Mouse (Mus musculus): ENCODE measurements around the gene Prpf18. TPM values are rescaled to one million over a fixed set of nuclear protein-coding genes. Genes with fewer than 3 reads are reported as not detected.

The Prpf18 gene
- polyA plus RNA-seq (2011; ENCODE audit: insufficient read depth, insufficient read length, low replicate concordance, missing spikeins): 21.3 and 22.9 TPM in 2 replicates

- peak within 1 kb of the TSS; percentile 98 for H3K4me3 ChIP-seq (replicated peaks; ENCODE audit: control insufficient read depth, low read depth, low read length)
- peak within 1 kb of the TSS; percentile 70 for H3K27ac ChIP-seq (ENCODE audit: control insufficient read depth, insufficient read depth, low read depth, low read length, poor library complexity)
- peaks cover 2% of the 10 kb centered on the region; the same call in 1 of the 2 replicates for H3K4me1 ChIP-seq (ENCODE audit: control insufficient read depth, insufficient read depth, low read length)
- TF ChIP-seq CTCF (IDR thresholded peaks at IDR 0.05; ENCODE audit: control insufficient read depth, insufficient read depth, low read length) (peak; percentile 72), POLR2A (IDR thresholded peaks at IDR 0.05; ENCODE audit: borderline replicate concordance, control insufficient read depth, low read depth, low read length) (no peak; the same call in 1 of the 2 replicates)
- WGBS: 1% methylated on average over 40 of the region's 40 CpGs
Measured at GRCm38 (mm10) chr2:4651500-4652285, at the start of gene Prpf18. Prpf18 (minus strand) TSS chr2:4652113.

GRCm38 (mm10) chr2:4679886-4680285 is 28.0 kb upstream of the Prpf18 start:
- 83% methylated on average over 3 of the region's 3 CpGs for WGBS
- no peaks in the 10 kb centered on the region for H3K4me1 ChIP-seq (ENCODE audit: control insufficient read depth, insufficient read depth, low read length)
- TF ChIP-seq CTCF (IDR thresholded peaks at IDR 0.05; ENCODE audit: control insufficient read depth, insufficient read depth, low read length) (no peak), POLR2A (IDR thresholded peaks at IDR 0.05; ENCODE audit: borderline replicate concordance, control insufficient read depth, low read depth, low read length) (no peak)
- H3K27ac ChIP-seq (ENCODE audit: control insufficient read depth, insufficient read depth, low read depth, low read length, poor library complexity): no peak overlapping the region
- no peak overlapping the region for H3K4me3 ChIP-seq (replicated peaks; ENCODE audit: control insufficient read depth, low read depth, low read length)

GRCm38 (mm10) chr2:4671636-4672035 is 19.7 kb upstream of the Prpf18 start:
- Histone ChIP-seq H3K27ac (ENCODE audit: control insufficient read depth, insufficient read depth, low read depth, low read length, poor library complexity) (no peak overlapping the region), H3K4me3 (replicated peaks; ENCODE audit: control insufficient read depth, low read depth, low read length) (no peak overlapping the region), H3K4me1 (ENCODE audit: control insufficient read depth, insufficient read depth, low read length) (no peaks in the 10 kb centered on the region)
- TF ChIP-seq CTCF (IDR thresholded peaks at IDR 0.05; ENCODE audit: control insufficient read depth, insufficient read depth, low read length) (no peak), POLR2A (IDR thresholded peaks at IDR 0.05; ENCODE audit: borderline replicate concordance, control insufficient read depth, low read depth, low read length) (no peak)
- WGBS: 84% methylated on average over 8 of the region's 8 CpGs

GRCm38 (mm10) chr2:4669701-4670100 is 17.8 kb upstream of the Prpf18 start:
- WGBS: 82% methylated on average over 8 of the region's 8 CpGs
- TF ChIP-seq POLR2A (IDR thresholded peaks at IDR 0.05; ENCODE audit: borderline replicate concordance, control insufficient read depth, low read depth, low read length) (no peak), CTCF (IDR thresholded peaks at IDR 0.05; ENCODE audit: control insufficient read depth, insufficient read depth, low read length) (no peak)
- no peaks in the 10 kb centered on the region for H3K4me1 ChIP-seq (ENCODE audit: control insufficient read depth, insufficient read depth, low read length)
- no peak overlapping the region for H3K27ac ChIP-seq (ENCODE audit: control insufficient read depth, insufficient read depth, low read depth, low read length, poor library complexity)
- H3K4me3 ChIP-seq (replicated peaks; ENCODE audit: control insufficient read depth, low read depth, low read length): no peak overlapping the region

- H3K4me3 ChIP-seq (replicated peaks; ENCODE audit: control insufficient read depth, low read depth, low read length): no peak overlapping the region
- no peak overlapping the region for H3K27ac ChIP-seq (ENCODE audit: control insufficient read depth, insufficient read depth, low read depth, low read length, poor library complexity)
- 69% methylated on average over 2 of the region's 2 CpGs for WGBS
- no peak for TF ChIP-seq POLR2A (IDR thresholded peaks at IDR 0.05; ENCODE audit: borderline replicate concordance, control insufficient read depth, low read depth, low read length)
- TF ChIP-seq CTCF (IDR thresholded peaks at IDR 0.05; ENCODE audit: control insufficient read depth, insufficient read depth, low read length): no peak
- H3K4me1 ChIP-seq (ENCODE audit: control insufficient read depth, insufficient read depth, low read length): no peaks in the 10 kb centered on the region
Measured at GRCm38 (mm10) chr2:4668626-4669025, 16.7 kb upstream of the Prpf18 start.

GRCm38 (mm10) chr2:4660677-4661076 is 8.8 kb upstream of the Prpf18 start:
- H3K4me1 ChIP-seq (ENCODE audit: control insufficient read depth, insufficient read depth, low read length): no peaks in the 10 kb centered on the region
- TF ChIP-seq POLR2A (IDR thresholded peaks at IDR 0.05; ENCODE audit: borderline replicate concordance, control insufficient read depth, low read depth, low read length) (no peak), CTCF (IDR thresholded peaks at IDR 0.05; ENCODE audit: control insufficient read depth, insufficient read depth, low read length) (no peak)
- H3K27ac ChIP-seq (ENCODE audit: control insufficient read depth, insufficient read depth, low read depth, low read length, poor library complexity): no peak overlapping the region
- 80% methylated on average over 2 of the region's 2 CpGs for WGBS
- no peak overlapping the region for H3K4me3 ChIP-seq (replicated peaks; ENCODE audit: control insufficient read depth, low read depth, low read length)

- no peak overlapping the region for H3K4me3 ChIP-seq (replicated peaks; ENCODE audit: control insufficient read depth, low read depth, low read length)
- TF ChIP-seq CTCF (IDR thresholded peaks at IDR 0.05; ENCODE audit: control insufficient read depth, insufficient read depth, low read length) (no peak), POLR2A (IDR thresholded peaks at IDR 0.05; ENCODE audit: borderline replicate concordance, control insufficient read depth, low read depth, low read length) (no peak)
- 91% methylated on average over 2 of the region's 2 CpGs for WGBS
- H3K27ac ChIP-seq (ENCODE audit: control insufficient read depth, insufficient read depth, low read depth, low read length, poor library complexity): no peak overlapping the region
- H3K4me1 ChIP-seq (ENCODE audit: control insufficient read depth, insufficient read depth, low read length): peaks cover 2% of the 10 kb centered on the region; the same call in 1 of the 2 replicates
Measured at GRCm38 (mm10) chr2:4649646-4650045, 2.3 kb downstream of the Prpf18 start.

GRCm38 (mm10) chr2:4648094-4648493 is 3.8 kb downstream of the Prpf18 start:
- Histone ChIP-seq H3K4me3 (replicated peaks; ENCODE audit: control insufficient read depth, low read depth, low read length) (no peak overlapping the region), H3K4me1 (ENCODE audit: control insufficient read depth, insufficient read depth, low read length) (peaks cover 2% of the 10 kb centered on the region; the same call in 1 of the 2 replicates), H3K27ac (ENCODE audit: control insufficient read depth, insufficient read depth, low read depth, low read length, poor library complexity) (no peak overlapping the region)
- TF ChIP-seq CTCF (IDR thresholded peaks at IDR 0.05; ENCODE audit: control insufficient read depth, insufficient read depth, low read length): no peak
- no peak for TF ChIP-seq POLR2A (IDR thresholded peaks at IDR 0.05; ENCODE audit: borderline replicate concordance, control insufficient read depth, low read depth, low read length)
- WGBS: 48% methylated on average over 4 of the region's 4 CpGs
